Mouse (Mus musculus): ENCODE results near the gene Ankrd36. TPM values are rescaled to one million over a fixed set of nuclear protein-coding genes. Genes with fewer than 3 reads are reported as not detected.
"Not testable (repeated sequence)": the region's sequence is repeated elsewhere in the genome, so short reads cannot be mapped to it uniquely, and the experiment has no call there.

Gene Ankrd36
- polyA plus RNA-seq, 1 experiment from 2014 or later, result 0.09 TPM

GRCm38 (mm10) chr11:5533108-5533507 lies 36.4 kb upstream of the Ankrd36 start:
- Histone ChIP-seq H3K9ac (no peak overlapping the region), H3K36me3 (peaks cover 68% of the 10 kb centered on the region)

GRCm38 (mm10) chr11:5537454-5537853 lies 32.0 kb upstream of the Ankrd36 start:
- peaks cover 44% of the 10 kb centered on the region for H3K36me3 ChIP-seq
- not testable (repeated sequence) for H3K4me3 ChIP-seq; H3K9me3 ChIP-seq; H3K27me3 ChIP-seq; H3K4me2 ChIP-seq; H3K27ac ChIP-seq; H3K9ac ChIP-seq; ATAC-seq (ENCODE audit: borderline replicate concordance, extremely low read depth, low FRiP score, low TSS enrichment)
- peaks cover 13% of the 10 kb centered on the region for H3K4me1 ChIP-seq
- WGBS, result 83% methylated on average over 4 of the region's 4 CpGs

More at GRCm38 (mm10) chr11:5533108-5533507, 36.4 kb upstream of the Ankrd36 start:
- 71% methylated on average over 5 of the region's 5 CpGs for WGBS
- Histone ChIP-seq H3K4me2 (no peak overlapping the region), H3K4me1 (no peaks in the 10 kb centered on the region), H3K9me3 (no peaks in the 10 kb centered on the region), H3K4me3 (no peak overlapping the region), H3K27ac (no peak overlapping the region), H3K27me3 (no peaks in the 10 kb centered on the region)
- ATAC-seq (ENCODE audit: borderline replicate concordance, extremely low read depth, low FRiP score, low TSS enrichment), result no peak

GRCm38 (mm10) chr11:5540331-5540730 lies 29.2 kb upstream of the Ankrd36 start:
- Histone ChIP-seq H3K4me3 (peak overlapping the region; percentile 85), H3K36me3 (peaks cover 16% of the 10 kb centered on the region; the same call in 1 of the 2 replicates), H3K27me3 (no peaks in the 10 kb centered on the region), H3K9me3 (no peaks in the 10 kb centered on the region), H3K4me1 (peaks cover 16% of the 10 kb centered on the region), H3K27ac (no peak overlapping the region), H3K9ac (0 out of 2 replicates have a peak overlapping the region, but pooled peaks have one; percentile 92), H3K4me2 (peak overlapping the region; percentile 77)
- no peak for ATAC-seq (ENCODE audit: borderline replicate concordance, extremely low read depth, low FRiP score, low TSS enrichment)
- WGBS, result 47% methylated on average over 4 of the region's 4 CpGs

- Histone ChIP-seq H3K9me3 (no peaks in the 10 kb centered on the region), H3K27ac (peak overlapping the region; percentile 90), H3K36me3 (peaks cover 16% of the 10 kb centered on the region; the same call in 1 of the 2 replicates), H3K4me1 (peaks cover 16% of the 10 kb centered on the region), H3K4me2 (peak overlapping the region; percentile 77), H3K4me3 (peak overlapping the region; percentile 85), H3K27me3 (no peaks in the 10 kb centered on the region), H3K9ac (peak overlapping the region; percentile 92)
- under 1% methylated on average over 28 of the region's 28 CpGs for WGBS
- no peak for ATAC-seq (ENCODE audit: borderline replicate concordance, extremely low read depth, low FRiP score, low TSS enrichment)
Measured at GRCm38 (mm10) chr11:5541230-5541798, 28.2 kb upstream of the Ankrd36 start.

- Histone ChIP-seq H3K9me3 (no peaks in the 10 kb centered on the region), H3K27ac (peak within 1 kb of the TSS; percentile 90), H3K4me1 (peaks cover 16% of the 10 kb centered on the region), H3K27me3 (no peaks in the 10 kb centered on the region), H3K9ac (peak within 1 kb of the TSS; percentile 92), H3K4me3 (peak within 1 kb of the TSS; percentile 85), H3K36me3 (peaks cover 12% of the 10 kb centered on the region; the same call in 1 of the 2 replicates), H3K4me2 (peak within 1 kb of the TSS; percentile 77)
- WGBS, result under 1% methylated on average over 57 of the region's 65 CpGs
- ATAC-seq (ENCODE audit: borderline replicate concordance, extremely low read depth, low FRiP score, low TSS enrichment), result peak; percentile 99
Measured at GRCm38 (mm10) chr11:5541799-5542481, 27.5 kb upstream of the Ankrd36 start, which contains the start of gene Ccdc117. Ccdc117 (minus strand) TSS chr11:5542187.

GRCm38 (mm10) chr11:5542482-5543185 lies 26.9 kb upstream of the Ankrd36 start:
- H3K4me1 ChIP-seq, result peaks cover 16% of the 10 kb centered on the region
- peak overlapping the region; percentile 85 for H3K4me3 ChIP-seq
- H3K27me3 ChIP-seq, result no peaks in the 10 kb centered on the region
- H3K9me3 ChIP-seq, result no peaks in the 10 kb centered on the region
- no peak overlapping the region for H3K27ac ChIP-seq
- H3K4me2 ChIP-seq, result peak overlapping the region; percentile 77
- H3K9ac ChIP-seq, result no peak overlapping the region
- ATAC-seq (ENCODE audit: borderline replicate concordance, extremely low read depth, low FRiP score, low TSS enrichment), result no peak
- H3K36me3 ChIP-seq, result peaks cover 12% of the 10 kb centered on the region; the same call in 1 of the 2 replicates
- 36% methylated on average over 5 of the region's 5 CpGs for WGBS

- Histone ChIP-seq H3K27me3 (no peaks in the 10 kb centered on the region), H3K4me2 (no peak overlapping the region), H3K9me3 (no peaks in the 10 kb centered on the region), H3K4me3 (no peak overlapping the region), H3K9ac (no peak overlapping the region), H3K36me3 (peaks cover 8% of the 10 kb centered on the region; the same call in 1 of the 2 replicates), H3K27ac (no peak overlapping the region), H3K4me1 (peaks cover 16% of the 10 kb centered on the region)
- ATAC-seq (ENCODE audit: borderline replicate concordance, extremely low read depth, low FRiP score, low TSS enrichment), result no peak
- WGBS, result 71% methylated on average over 1 of the region's 1 CpGs
Measured at GRCm38 (mm10) chr11:5543281-5543680, 26.2 kb upstream of the Ankrd36 start.

- not testable (repeated sequence) for H3K4me2 ChIP-seq; H3K9me3 ChIP-seq; H3K27ac ChIP-seq; H3K9ac ChIP-seq; ATAC-seq (ENCODE audit: borderline replicate concordance, extremely low read depth, low FRiP score, low TSS enrichment); H3K27me3 ChIP-seq; H3K4me3 ChIP-seq; H3K36me3 ChIP-seq
- H3K4me1 ChIP-seq, result peaks cover 16% of the 10 kb centered on the region
- WGBS, result 60% methylated on average over 1 of the region's 1 CpGs
Measured at GRCm38 (mm10) chr11:5544709-5545108, 24.8 kb upstream of the Ankrd36 start.

- H3K36me3 ChIP-seq, result no peaks in the 10 kb centered on the region
- H3K4me3 ChIP-seq, result no peak overlapping the region
- ATAC-seq (ENCODE audit: borderline replicate concordance, extremely low read depth, low FRiP score, low TSS enrichment), result no peak
- H3K4me1 ChIP-seq, result peaks cover 13% of the 10 kb centered on the region
- H3K4me2 ChIP-seq, result no peak overlapping the region
- 65% methylated on average over 4 of the region's 4 CpGs for WGBS
- H3K27me3 ChIP-seq, result no peaks in the 10 kb centered on the region
- H3K9me3 ChIP-seq, result no peaks in the 10 kb centered on the region
- no peak overlapping the region for H3K9ac ChIP-seq
- no peak overlapping the region for H3K27ac ChIP-seq
Measured at GRCm38 (mm10) chr11:5545457-5545856, 24.0 kb upstream of the Ankrd36 start.

- Histone ChIP-seq H3K9ac (no peak overlapping the region), H3K27ac (no peak overlapping the region), H3K36me3 (no peaks in the 10 kb centered on the region), H3K4me3 (no peak overlapping the region), H3K4me1 (peaks cover 6% of the 10 kb centered on the region; the same call in 1 of the 2 replicates), H3K27me3 (no peaks in the 10 kb centered on the region), H3K4me2 (no peak overlapping the region), H3K9me3 (no peaks in the 10 kb centered on the region)
- 80% methylated on average over 3 of the region's 3 CpGs for WGBS
- no peak for ATAC-seq (ENCODE audit: borderline replicate concordance, extremely low read depth, low FRiP score, low TSS enrichment)
Measured at GRCm38 (mm10) chr11:5546693-5547092, 22.8 kb upstream of the Ankrd36 start.

- ATAC-seq (ENCODE audit: borderline replicate concordance, extremely low read depth, low FRiP score, low TSS enrichment), result no peak
- H3K9me3 ChIP-seq, result no peaks in the 10 kb centered on the region
- no peak overlapping the region for H3K4me3 ChIP-seq
- H3K27me3 ChIP-seq, result no peaks in the 10 kb centered on the region
- WGBS, result 82% methylated on average over 5 of the region's 5 CpGs
- H3K36me3 ChIP-seq, result no peaks in the 10 kb centered on the region
- no peaks in the 10 kb centered on the region for H3K4me1 ChIP-seq
- no peak overlapping the region for H3K4me2 ChIP-seq
- no peak overlapping the region for H3K27ac ChIP-seq
- no peak overlapping the region for H3K9ac ChIP-seq
Measured at GRCm38 (mm10) chr11:5551430-5551829, 18.1 kb upstream of the Ankrd36 start.

GRCm38 (mm10) chr11:5551931-5552330 lies 17.6 kb upstream of the Ankrd36 start:
- Histone ChIP-seq H3K27me3 (no peaks in the 10 kb centered on the region), H3K36me3 (no peaks in the 10 kb centered on the region), H3K4me2 (no peak overlapping the region), H3K27ac (no peak overlapping the region), H3K4me1 (no peaks in the 10 kb centered on the region), H3K9me3 (no peaks in the 10 kb centered on the region), H3K9ac (no peak overlapping the region), H3K4me3 (no peak overlapping the region)
- 34% methylated on average over 1 of the region's 1 CpGs for WGBS
- ATAC-seq (ENCODE audit: borderline replicate concordance, extremely low read depth, low FRiP score, low TSS enrichment), result no peak
